Mouse (Mus musculus): ENCODE results near the gene Fam78a. TPM values are rescaled to one million over a fixed set of nuclear protein-coding genes. Genes with fewer than 3 reads are reported as not detected.

Fam78a gene
- polyA plus RNA-seq, 1 experiment = not detected

DNA sequence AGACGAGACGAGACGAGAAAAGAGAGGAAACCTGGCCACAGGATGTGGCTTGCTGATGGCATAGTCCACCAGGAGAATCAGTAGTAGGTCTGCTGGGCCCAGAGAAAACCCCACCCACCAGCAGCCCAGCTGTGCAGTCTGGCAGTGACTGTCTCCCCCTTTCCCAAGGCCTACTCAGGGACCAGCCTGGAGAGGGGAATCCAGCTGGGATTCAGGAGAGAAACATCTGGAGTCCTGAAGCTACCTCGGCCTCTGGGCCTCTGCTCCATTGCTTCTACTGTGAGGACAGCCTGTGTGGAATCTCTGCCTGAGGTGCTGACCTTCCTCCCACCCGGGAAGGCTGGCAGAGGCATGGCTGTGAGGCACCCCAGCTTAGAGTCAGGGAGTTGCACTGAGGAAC is 36.5 kb upstream of the Fam78a start:
- no peaks in the 10 kb centered on the region for H3K36me3 ChIP-seq (ENCODE audit: control insufficient read depth, insufficient read depth)
- no peaks in the 10 kb centered on the region for H3K79me2 ChIP-seq (ENCODE audit: control insufficient read depth, insufficient read depth)
- no peaks in the 10 kb centered on the region for H3K27me3 ChIP-seq (ENCODE audit: control insufficient read depth, insufficient read depth, insufficient read length)
- TF ChIP-seq CEBPB (IDR thresholded peaks at IDR 0.05; ENCODE audit: low read depth) (no peak), MYOD1 (IDR thresholded peaks at IDR 0.05; ENCODE audit: control insufficient read depth, insufficient read length, low read depth) (no peak), USF1 (IDR thresholded peaks at IDR 0.05; ENCODE audit: low read depth) (no peak), FOSL1 (IDR thresholded peaks at IDR 0.05; ENCODE audit: insufficient read depth, low read length, poor library complexity, severe bottlenecking) (no peak), CTCF (IDR thresholded peaks at IDR 0.05; ENCODE audit: control insufficient read depth, insufficient read depth, insufficient read length) (no peak), MAX (IDR thresholded peaks at IDR 0.05) (no peak), MYOG (IDR thresholded peaks at IDR 0.05; ENCODE audit: control insufficient read depth, extremely low read depth, insufficient read length) (no peak)
- no peak overlapping the region for H3K4me3 ChIP-seq (ENCODE audit: insufficient read depth, poor library complexity, severe bottlenecking)
- H3K79me3 ChIP-seq (ENCODE audit: low read depth) = no peaks in the 10 kb centered on the region
- H3ac ChIP-seq (ENCODE audit: control insufficient read depth, insufficient read length, low read depth) = no peak overlapping the region

DNA sequence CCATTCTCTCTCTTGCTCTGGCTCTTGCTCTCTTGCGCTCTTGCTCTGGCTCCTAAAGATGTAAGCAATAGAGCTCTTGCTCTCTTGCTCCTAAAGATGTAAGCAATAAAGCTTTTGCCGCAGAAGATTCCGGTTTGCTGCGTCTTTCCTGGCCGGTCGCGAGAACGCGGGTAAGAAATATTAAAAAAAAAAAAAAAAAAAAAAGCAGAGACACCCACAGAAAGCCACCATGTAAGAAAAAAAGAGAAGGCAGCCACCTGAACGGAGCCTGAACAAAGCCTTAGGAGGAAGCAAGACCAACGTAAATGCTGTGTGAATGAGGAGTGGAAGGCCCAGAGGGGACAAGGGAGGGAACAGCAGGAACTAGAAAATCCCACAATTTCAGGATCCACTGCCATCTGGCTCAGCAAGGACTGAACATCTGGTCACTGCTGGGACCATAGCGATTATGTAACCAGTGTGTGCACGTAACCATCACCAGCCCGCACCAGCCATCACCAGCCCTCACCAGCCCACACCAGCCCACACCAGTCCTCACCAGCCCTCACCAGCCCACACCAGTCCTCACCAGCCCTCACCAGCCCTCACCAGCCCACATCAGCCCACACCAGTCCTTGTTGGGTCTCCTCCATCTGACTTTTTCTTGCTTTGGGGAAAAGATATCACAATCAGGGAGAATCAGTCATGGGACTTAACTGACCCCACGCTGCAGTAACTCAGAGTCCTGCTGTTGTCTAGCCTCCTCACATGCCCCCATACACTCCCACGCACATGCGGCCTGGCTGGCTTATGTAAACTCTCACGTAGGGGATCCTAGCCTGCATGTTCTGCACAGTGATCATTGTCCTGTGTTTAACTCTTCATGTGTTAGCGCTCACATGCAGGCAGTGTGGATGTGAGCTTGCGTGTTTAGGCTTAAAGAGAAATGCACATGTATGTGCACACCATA is 35.4 kb upstream of the Fam78a start:
- H3K27me3 ChIP-seq (ENCODE audit: control insufficient read depth, insufficient read depth, insufficient read length) = no peaks in the 10 kb centered on the region

DNA sequence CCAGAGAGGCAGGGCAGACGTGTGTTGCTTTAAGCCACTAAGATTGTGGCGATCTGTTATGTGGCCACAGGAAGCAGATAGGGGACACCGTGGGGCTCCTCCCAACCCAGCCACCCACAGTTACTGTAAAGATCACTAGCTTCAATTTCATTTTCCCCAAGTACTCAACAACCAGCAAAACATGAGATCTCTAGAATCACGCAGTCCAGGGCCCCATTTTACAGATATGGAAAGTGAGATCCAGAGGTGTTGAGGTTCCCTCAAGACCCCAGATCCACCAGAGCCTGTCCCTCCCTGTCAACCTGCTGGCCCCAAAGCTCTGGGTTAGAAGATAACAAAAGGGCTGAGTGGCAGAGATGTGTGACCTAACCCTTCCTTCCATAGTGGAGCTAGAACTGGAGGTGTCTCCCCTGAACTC is 31.2 kb upstream of the Fam78a start:
- H3K79me3 ChIP-seq (ENCODE audit: low read depth) = no peaks in the 10 kb centered on the region
- H3K36me3 ChIP-seq (ENCODE audit: control insufficient read depth, insufficient read depth) = no peaks in the 10 kb centered on the region
- no peak overlapping the region for H3K4me3 ChIP-seq (ENCODE audit: insufficient read depth, poor library complexity, severe bottlenecking)
- H3K79me2 ChIP-seq (ENCODE audit: control insufficient read depth, insufficient read depth) = no peaks in the 10 kb centered on the region
- peaks cover 18% of the 10 kb centered on the region for H3K27me3 ChIP-seq (ENCODE audit: control insufficient read depth, insufficient read depth, insufficient read length)
- TF ChIP-seq MYOD1 (IDR thresholded peaks at IDR 0.05; ENCODE audit: control insufficient read depth, insufficient read length, low read depth) (no peak), USF1 (IDR thresholded peaks at IDR 0.05; ENCODE audit: low read depth) (no peak), FOSL1 (IDR thresholded peaks at IDR 0.05; ENCODE audit: insufficient read depth, low read length, poor library complexity, severe bottlenecking) (no peak)
- no peak overlapping the region for H3ac ChIP-seq (ENCODE audit: control insufficient read depth, insufficient read length, low read depth)

More for the DNA sequence above, 35.4 kb upstream of the Fam78a start:
- Histone ChIP-seq H3K79me3 (ENCODE audit: low read depth) (no peaks in the 10 kb centered on the region), H3K79me2 (ENCODE audit: control insufficient read depth, insufficient read depth) (no peaks in the 10 kb centered on the region), H3ac (ENCODE audit: control insufficient read depth, insufficient read length, low read depth) (no peak overlapping the region), H3K36me3 (ENCODE audit: control insufficient read depth, insufficient read depth) (no peaks in the 10 kb centered on the region), H3K4me3 (ENCODE audit: insufficient read depth, poor library complexity, severe bottlenecking) (no peak overlapping the region)
- TF ChIP-seq FOSL1 (IDR thresholded peaks at IDR 0.05; ENCODE audit: insufficient read depth, low read length, poor library complexity, severe bottlenecking) (no peak), CEBPB (IDR thresholded peaks at IDR 0.05; ENCODE audit: low read depth) (no peak), CTCF (IDR thresholded peaks at IDR 0.05; ENCODE audit: control insufficient read depth, insufficient read depth, insufficient read length) (no peak), USF1 (IDR thresholded peaks at IDR 0.05; ENCODE audit: low read depth) (no peak), MYOD1 (IDR thresholded peaks at IDR 0.05; ENCODE audit: control insufficient read depth, insufficient read length, low read depth) (no peak), MYOG (IDR thresholded peaks at IDR 0.05; ENCODE audit: control insufficient read depth, extremely low read depth, insufficient read length) (no peak), MAX (IDR thresholded peaks at IDR 0.05) (no peak)

DNA sequence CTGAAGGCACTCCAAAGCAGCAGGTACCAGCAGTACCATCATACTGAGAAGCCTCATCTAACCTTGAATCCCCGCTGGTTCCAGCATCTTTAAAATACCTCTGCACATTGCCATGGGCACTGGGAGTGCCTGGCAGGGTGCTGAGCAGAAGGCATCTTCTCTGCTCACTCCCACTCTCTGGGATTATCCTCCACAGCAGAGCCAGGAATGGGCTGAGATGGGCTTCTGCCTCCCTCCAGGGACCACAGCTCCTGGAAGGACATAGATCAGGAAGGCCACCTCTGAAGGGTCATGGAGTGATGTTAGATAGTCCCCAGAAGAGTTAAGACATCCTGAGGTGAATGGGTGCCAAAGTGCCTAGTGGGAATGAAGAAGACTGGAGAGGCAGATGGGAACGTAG is 27.9 kb upstream of the Fam78a start:
- Histone ChIP-seq H3K27me3 (ENCODE audit: control insufficient read depth, insufficient read depth, insufficient read length) (peaks cover 40% of the 10 kb centered on the region), H3K79me2 (ENCODE audit: control insufficient read depth, insufficient read depth) (no peaks in the 10 kb centered on the region), H3K79me3 (ENCODE audit: low read depth) (no peaks in the 10 kb centered on the region), H3ac (ENCODE audit: control insufficient read depth, insufficient read length, low read depth) (no peak overlapping the region), H3K4me3 (ENCODE audit: insufficient read depth, poor library complexity, severe bottlenecking) (no peak overlapping the region), H3K36me3 (ENCODE audit: control insufficient read depth, insufficient read depth) (no peaks in the 10 kb centered on the region)
- TF ChIP-seq CEBPB (IDR thresholded peaks at IDR 0.05; ENCODE audit: low read depth) (no peak), CTCF (IDR thresholded peaks at IDR 0.05; ENCODE audit: control insufficient read depth, insufficient read depth, insufficient read length) (no peak), MYOG (IDR thresholded peaks at IDR 0.05; ENCODE audit: control insufficient read depth, extremely low read depth, insufficient read length) (no peak), MAX (IDR thresholded peaks at IDR 0.05) (no peak), USF1 (IDR thresholded peaks at IDR 0.05; ENCODE audit: low read depth) (no peak), FOSL1 (IDR thresholded peaks at IDR 0.05; ENCODE audit: insufficient read depth, low read length, poor library complexity, severe bottlenecking) (no peak)

DNA sequence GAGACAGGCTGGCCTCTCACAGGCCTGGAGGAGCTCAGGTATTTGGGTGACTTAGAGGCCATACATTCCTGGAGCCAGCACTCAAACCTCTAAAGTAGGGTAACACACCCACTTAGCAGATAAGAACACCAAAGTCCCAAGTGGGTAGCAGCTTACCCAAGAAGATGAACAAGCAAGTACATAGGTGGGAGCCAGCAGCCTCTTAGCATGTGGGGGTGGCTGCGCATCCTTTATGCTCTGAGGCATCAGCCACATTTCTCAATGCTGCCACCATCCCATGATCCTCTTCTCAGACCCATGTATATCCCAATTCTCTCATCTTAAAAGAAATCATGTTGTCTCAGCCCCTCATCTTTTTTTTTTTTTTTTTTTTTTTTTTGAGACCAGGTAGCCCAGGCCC is 26.6 kb upstream of the Fam78a start:
- Histone ChIP-seq H3K79me3 (ENCODE audit: low read depth) (no peaks in the 10 kb centered on the region), H3K4me3 (ENCODE audit: insufficient read depth, poor library complexity, severe bottlenecking) (no peak overlapping the region), H3K27me3 (ENCODE audit: control insufficient read depth, insufficient read depth, insufficient read length) (peaks cover 53% of the 10 kb centered on the region), H3K79me2 (ENCODE audit: control insufficient read depth, insufficient read depth) (no peaks in the 10 kb centered on the region), H3K36me3 (ENCODE audit: control insufficient read depth, insufficient read depth) (no peaks in the 10 kb centered on the region), H3ac (ENCODE audit: control insufficient read depth, insufficient read length, low read depth) (no peak overlapping the region)
- TF ChIP-seq MAX (IDR thresholded peaks at IDR 0.05) = no peak
- TF ChIP-seq USF1 (IDR thresholded peaks at IDR 0.05; ENCODE audit: low read depth) = no peak
- TF ChIP-seq FOSL1 (IDR thresholded peaks at IDR 0.05; ENCODE audit: insufficient read depth, low read length, poor library complexity, severe bottlenecking) = no peak
- no peak for TF ChIP-seq MYOD1 (IDR thresholded peaks at IDR 0.05; ENCODE audit: control insufficient read depth, insufficient read length, low read depth)
- no peak for TF ChIP-seq CTCF (IDR thresholded peaks at IDR 0.05; ENCODE audit: control insufficient read depth, insufficient read depth, insufficient read length)
- TF ChIP-seq CEBPB (IDR thresholded peaks at IDR 0.05; ENCODE audit: low read depth) = no peak
- no peak for TF ChIP-seq MYOG (IDR thresholded peaks at IDR 0.05; ENCODE audit: control insufficient read depth, extremely low read depth, insufficient read length)

Data from C2C12 (cell line).